Mouse (Mus musculus): ENCODE measurements around the gene Ifitm6. TPM values are rescaled to one million over a fixed set of nuclear protein-coding genes. Genes with fewer than 3 reads are reported as not detected.

The Ifitm6 gene
- polyA plus RNA-seq, 1 experiment from 2014 or later: 1.3 TPM

DNA sequence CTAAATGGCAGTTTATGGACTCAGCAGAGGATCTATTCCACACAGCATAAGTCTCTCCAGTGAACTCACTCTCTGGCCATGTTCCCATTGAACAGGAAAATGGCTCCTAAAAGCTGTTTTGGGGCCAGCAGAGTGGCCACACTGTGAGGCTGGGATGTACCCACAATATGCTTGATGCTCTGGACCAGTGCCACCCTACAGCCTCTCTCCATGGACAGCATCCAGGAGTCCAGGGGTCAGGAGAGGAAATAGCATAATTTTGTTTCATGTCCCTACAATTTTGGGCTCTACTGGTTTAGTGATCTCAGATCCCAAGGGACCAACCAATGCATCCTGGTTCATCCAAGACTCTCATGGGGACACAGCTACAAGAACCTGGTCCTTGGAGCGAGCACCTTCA is 39.8 kb upstream of the Ifitm6 start:
- Histone ChIP-seq H3K27me3 (ENCODE audit: control insufficient read depth, insufficient read depth, low read length) (peaks cover 39% of the 10 kb centered on the region), H3K9me3 (replicated peaks; ENCODE audit: control insufficient read depth, low read length) (peaks cover 3% of the 10 kb centered on the region), H3K36me3 (ENCODE audit: control insufficient read depth, insufficient read depth) (no peaks in the 10 kb centered on the region), H3K9ac (ENCODE audit: low read length) (no peak overlapping the region), H3K4me3 (ENCODE audit: low read length) (no peak overlapping the region), H3K4me2 (ENCODE audit: low read depth, low read length) (no peak overlapping the region), H3K27ac (ENCODE audit: low read length) (no peak overlapping the region), H3K4me1 (ENCODE audit: control insufficient read depth, insufficient read depth, low read length) (peaks cover 7% of the 10 kb centered on the region)
- ATAC-seq (replicated peaks; ENCODE audit: extremely low read depth, insufficient read depth, low FRiP score): no peak
- 78% methylated on average over 1 of the region's 1 CpGs for WGBS

DNA sequence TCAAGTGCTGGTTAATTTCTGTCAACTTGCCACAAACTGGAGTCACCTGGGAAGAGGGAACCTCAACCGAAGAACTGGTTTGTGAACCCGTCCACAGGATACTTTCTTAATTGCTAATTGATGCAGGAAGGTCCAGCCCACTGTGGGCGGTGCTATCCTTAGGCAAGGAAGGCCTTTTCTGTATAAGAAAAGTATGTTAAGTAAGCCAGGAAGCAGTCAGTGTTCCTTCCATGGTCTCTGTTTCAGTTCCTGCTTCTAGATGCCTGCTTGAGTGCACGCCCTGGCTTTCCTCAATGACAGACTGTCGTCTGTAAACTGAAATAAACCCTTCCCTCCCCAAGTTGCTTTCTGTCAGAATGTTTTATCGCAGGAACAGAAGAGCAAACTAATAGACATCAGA is 39.3 kb upstream of the Ifitm6 start:
- H3K9me3 ChIP-seq (replicated peaks; ENCODE audit: control insufficient read depth, low read length): peaks cover 3% of the 10 kb centered on the region
- no peak overlapping the region for H3K27ac ChIP-seq (ENCODE audit: low read length)
- H3K4me3 ChIP-seq (ENCODE audit: low read length): no peak overlapping the region
- ATAC-seq (replicated peaks; ENCODE audit: extremely low read depth, insufficient read depth, low FRiP score): no peak
- 81% methylated on average over 6 of the region's 6 CpGs for WGBS
- no peak overlapping the region for H3K9ac ChIP-seq (ENCODE audit: low read length)
- no peaks in the 10 kb centered on the region for H3K36me3 ChIP-seq (ENCODE audit: control insufficient read depth, insufficient read depth)
- H3K4me1 ChIP-seq (ENCODE audit: control insufficient read depth, insufficient read depth, low read length): peaks cover 7% of the 10 kb centered on the region
- H3K27me3 ChIP-seq (ENCODE audit: control insufficient read depth, insufficient read depth, low read length): peaks cover 34% of the 10 kb centered on the region
- no peak overlapping the region for H3K4me2 ChIP-seq (ENCODE audit: low read depth, low read length)

- Histone ChIP-seq H3K9me3 (replicated peaks; ENCODE audit: control insufficient read depth, low read length) (peaks cover 3% of the 10 kb centered on the region), H3K27me3 (ENCODE audit: control insufficient read depth, insufficient read depth, low read length) (peaks cover 26% of the 10 kb centered on the region), H3K4me2 (ENCODE audit: low read depth, low read length) (no peak overlapping the region), H3K9ac (ENCODE audit: low read length) (no peak overlapping the region), H3K4me3 (ENCODE audit: low read length) (no peak overlapping the region), H3K27ac (ENCODE audit: low read length) (no peak overlapping the region), H3K36me3 (ENCODE audit: control insufficient read depth, insufficient read depth) (no peaks in the 10 kb centered on the region), H3K4me1 (ENCODE audit: control insufficient read depth, insufficient read depth, low read length) (peaks cover 5% of the 10 kb centered on the region; the same call in 1 of the 2 replicates)
- 75% methylated on average over 4 of the region's 4 CpGs for WGBS
- no peak for ATAC-seq (replicated peaks; ENCODE audit: extremely low read depth, insufficient read depth, low FRiP score)
Measured at GRCm38 (mm10) chr7:141055785-141056184, 38.1 kb upstream of the Ifitm6 start.

DNA sequence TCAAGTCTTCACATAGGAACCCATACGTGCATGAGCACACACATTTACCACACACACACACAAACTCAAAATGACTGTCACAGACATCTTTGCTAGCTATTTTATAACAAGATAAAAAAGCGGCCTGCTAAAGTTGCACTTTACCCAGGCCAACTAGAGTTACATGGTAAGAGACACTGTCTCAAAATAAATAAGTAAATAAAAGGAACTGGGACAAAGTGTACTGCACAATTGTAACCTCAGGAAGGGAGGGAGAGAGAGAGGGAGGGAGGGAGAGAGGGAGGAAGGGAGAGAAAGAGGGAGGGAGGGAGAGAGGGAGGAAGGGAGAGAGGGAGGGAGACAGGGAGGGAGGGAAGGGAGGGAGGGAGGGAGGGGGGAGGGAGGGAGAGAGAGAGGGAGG is 34.7 kb upstream of the Ifitm6 start:
- H3K9me3 ChIP-seq (replicated peaks; ENCODE audit: control insufficient read depth, low read length): peaks cover 3% of the 10 kb centered on the region
- H3K4me1 ChIP-seq (ENCODE audit: control insufficient read depth, insufficient read depth, low read length): peaks cover 5% of the 10 kb centered on the region
- H3K4me2 ChIP-seq (ENCODE audit: low read depth, low read length): no peak overlapping the region
- no peak for ATAC-seq (replicated peaks; ENCODE audit: extremely low read depth, insufficient read depth, low FRiP score)
- H3K4me3 ChIP-seq (ENCODE audit: low read length): no peak overlapping the region
- H3K27me3 ChIP-seq (ENCODE audit: control insufficient read depth, insufficient read depth, low read length): peaks cover 12% of the 10 kb centered on the region
- H3K27ac ChIP-seq (ENCODE audit: low read length): no peak overlapping the region
- no peaks in the 10 kb centered on the region for H3K36me3 ChIP-seq (ENCODE audit: control insufficient read depth, insufficient read depth)
- no peak overlapping the region for H3K9ac ChIP-seq (ENCODE audit: low read length)
- 79% methylated on average over 2 of the region's 2 CpGs for WGBS

GRCm38 (mm10) chr7:141052016-141052415 is 34.3 kb upstream of the Ifitm6 start:
- no peak for ATAC-seq (replicated peaks; ENCODE audit: extremely low read depth, insufficient read depth, low FRiP score)
- WGBS: 84% methylated on average over 4 of the region's 4 CpGs
- H3K9me3 ChIP-seq (replicated peaks; ENCODE audit: control insufficient read depth, low read length): peaks cover 3% of the 10 kb centered on the region
- peaks cover 9% of the 10 kb centered on the region for H3K4me1 ChIP-seq (ENCODE audit: control insufficient read depth, insufficient read depth, low read length)
- no peak overlapping the region for H3K4me3 ChIP-seq (ENCODE audit: low read length)
- no peak overlapping the region for H3K27ac ChIP-seq (ENCODE audit: low read length)
- no peak overlapping the region for H3K9ac ChIP-seq (ENCODE audit: low read length)
- peaks cover 8% of the 10 kb centered on the region for H3K27me3 ChIP-seq (ENCODE audit: control insufficient read depth, insufficient read depth, low read length)
- no peaks in the 10 kb centered on the region for H3K36me3 ChIP-seq (ENCODE audit: control insufficient read depth, insufficient read depth)
- H3K4me2 ChIP-seq (ENCODE audit: low read depth, low read length): no peak overlapping the region

GRCm38 (mm10) chr7:141051060-141051685 is 33.4 kb upstream of the Ifitm6 start:
- Histone ChIP-seq H3K27ac (ENCODE audit: low read length) (no peak overlapping the region), H3K4me3 (ENCODE audit: low read length) (no peak overlapping the region), H3K27me3 (ENCODE audit: control insufficient read depth, insufficient read depth, low read length) (peaks cover 8% of the 10 kb centered on the region), H3K36me3 (ENCODE audit: control insufficient read depth, insufficient read depth) (no peaks in the 10 kb centered on the region), H3K9me3 (replicated peaks; ENCODE audit: control insufficient read depth, low read length) (peaks cover 3% of the 10 kb centered on the region), H3K4me1 (ENCODE audit: control insufficient read depth, insufficient read depth, low read length) (peaks cover 9% of the 10 kb centered on the region), H3K4me2 (ENCODE audit: low read depth, low read length) (no peak overlapping the region), H3K9ac (ENCODE audit: low read length) (no peak overlapping the region)
- WGBS: 62% methylated on average over 17 of the region's 17 CpGs
- ATAC-seq (replicated peaks; ENCODE audit: extremely low read depth, insufficient read depth, low FRiP score): no peak

DNA sequence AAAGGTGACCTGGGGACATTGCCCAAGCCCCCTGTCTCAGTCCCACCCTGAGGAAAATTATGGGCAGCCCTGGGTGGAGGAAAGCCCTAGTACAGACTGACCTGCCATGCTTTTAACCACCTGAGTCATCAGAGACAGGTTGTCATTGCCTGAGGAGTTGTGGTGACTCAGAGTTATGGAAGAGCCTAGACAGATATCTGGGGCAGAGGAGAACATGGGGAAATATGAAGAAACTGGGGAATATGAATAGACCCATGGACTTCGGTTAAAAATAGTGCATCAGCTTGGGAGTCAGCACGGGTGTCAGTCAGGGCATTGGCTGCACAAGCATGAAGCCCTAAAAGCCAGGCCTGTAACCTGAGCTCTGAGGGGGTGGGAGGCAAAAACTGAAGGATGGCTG is 31.6 kb upstream of the Ifitm6 start:
- H3K4me1 ChIP-seq (ENCODE audit: control insufficient read depth, insufficient read depth, low read length): peaks cover 9% of the 10 kb centered on the region
- WGBS: 47% methylated on average over 2 of the region's 2 CpGs
- H3K27me3 ChIP-seq (ENCODE audit: control insufficient read depth, insufficient read depth, low read length): peaks cover 4% of the 10 kb centered on the region; the same call in 1 of the 2 replicates
- no peaks in the 10 kb centered on the region for H3K36me3 ChIP-seq (ENCODE audit: control insufficient read depth, insufficient read depth)
- no peaks in the 10 kb centered on the region for H3K9me3 ChIP-seq (replicated peaks; ENCODE audit: control insufficient read depth, low read length)
- H3K27ac ChIP-seq (ENCODE audit: low read length): no peak overlapping the region
- no peak overlapping the region for H3K4me2 ChIP-seq (ENCODE audit: low read depth, low read length)
- no peak for ATAC-seq (replicated peaks; ENCODE audit: extremely low read depth, insufficient read depth, low FRiP score)
- H3K9ac ChIP-seq (ENCODE audit: low read length): no peak overlapping the region
- no peak overlapping the region for H3K4me3 ChIP-seq (ENCODE audit: low read length)

DNA sequence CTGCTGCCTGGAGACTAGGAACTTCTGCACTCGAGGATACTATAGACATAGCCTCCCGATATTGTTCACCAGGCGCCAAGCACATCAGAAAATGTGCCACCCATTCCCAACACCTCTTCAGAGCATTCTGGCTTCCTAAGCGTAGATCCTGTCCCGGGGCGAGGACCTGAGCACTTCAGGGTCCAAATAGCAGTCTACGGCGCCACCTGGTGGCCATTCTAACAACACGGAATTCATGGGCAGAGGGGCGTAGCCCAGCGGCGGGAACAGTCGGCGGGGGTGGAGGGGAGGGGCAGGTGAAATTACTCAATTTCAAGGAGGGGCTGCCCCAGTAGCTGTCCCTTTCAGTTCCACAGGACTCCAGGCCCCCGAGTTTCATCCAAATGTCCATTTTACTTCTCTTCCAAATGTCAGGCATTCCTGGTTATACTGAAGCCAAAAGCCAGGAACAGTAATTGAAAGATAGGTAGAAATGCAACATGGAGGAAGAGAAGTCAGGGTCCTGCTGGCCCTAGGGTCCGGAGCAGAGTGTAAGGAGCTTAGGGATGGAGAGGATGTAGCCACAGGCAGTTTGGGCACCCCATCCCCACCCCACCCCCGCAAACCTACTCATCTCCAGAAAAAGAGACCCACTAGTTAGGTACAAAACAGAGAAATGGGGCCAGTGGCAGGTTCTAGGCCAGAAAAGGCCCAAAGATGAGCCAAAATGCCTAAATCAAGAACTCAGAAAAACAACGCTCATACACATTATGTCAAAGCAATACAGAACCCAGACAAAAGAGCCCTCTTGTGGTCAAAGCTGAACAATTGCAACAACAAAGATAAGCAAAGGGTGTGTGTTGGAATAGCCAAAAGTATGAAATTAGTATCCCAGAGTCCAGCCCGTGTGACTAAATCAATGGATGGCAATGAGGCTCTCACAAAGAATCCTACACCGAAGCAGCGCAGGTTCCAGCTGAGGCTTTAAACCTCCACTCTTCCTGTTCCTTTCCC is 30.8 kb upstream of the Ifitm6 start:
- H3K4me3 ChIP-seq (ENCODE audit: low read length): peak overlapping the region; percentile 48
- H3K9me3 ChIP-seq (replicated peaks; ENCODE audit: control insufficient read depth, low read length): no peaks in the 10 kb centered on the region
- H3K4me1 ChIP-seq (ENCODE audit: control insufficient read depth, insufficient read depth, low read length): peaks cover 9% of the 10 kb centered on the region
- H3K4me2 ChIP-seq (ENCODE audit: low read depth, low read length): peak overlapping the region; percentile 89
- WGBS: 9% methylated on average over 21 of the region's 21 CpGs
- no peaks in the 10 kb centered on the region for H3K36me3 ChIP-seq (ENCODE audit: control insufficient read depth, insufficient read depth)
- peak overlapping the region; percentile 90 for H3K27ac ChIP-seq (ENCODE audit: low read length)
- peak; percentile 91 for ATAC-seq (replicated peaks; ENCODE audit: extremely low read depth, insufficient read depth, low FRiP score)
- H3K9ac ChIP-seq (ENCODE audit: low read length): peak overlapping the region; percentile 63
- H3K27me3 ChIP-seq (ENCODE audit: control insufficient read depth, insufficient read depth, low read length): peaks cover 4% of the 10 kb centered on the region; the same call in 1 of the 2 replicates

Data from heart, embryonic 16.5 days (tissue).